Mouse (Mus musculus): ENCODE measurements around the gene Smim20. TPM values are rescaled to one million over a fixed set of nuclear protein-coding genes. Genes with fewer than 3 reads are reported as not detected.

Smim20 gene
- polyA plus RNA-seq (2014; fragmentation: Nextera tagmentation; extraction: Ambion mirVana): 55.3 and 57.9 TPM in 2 replicates

DNA sequence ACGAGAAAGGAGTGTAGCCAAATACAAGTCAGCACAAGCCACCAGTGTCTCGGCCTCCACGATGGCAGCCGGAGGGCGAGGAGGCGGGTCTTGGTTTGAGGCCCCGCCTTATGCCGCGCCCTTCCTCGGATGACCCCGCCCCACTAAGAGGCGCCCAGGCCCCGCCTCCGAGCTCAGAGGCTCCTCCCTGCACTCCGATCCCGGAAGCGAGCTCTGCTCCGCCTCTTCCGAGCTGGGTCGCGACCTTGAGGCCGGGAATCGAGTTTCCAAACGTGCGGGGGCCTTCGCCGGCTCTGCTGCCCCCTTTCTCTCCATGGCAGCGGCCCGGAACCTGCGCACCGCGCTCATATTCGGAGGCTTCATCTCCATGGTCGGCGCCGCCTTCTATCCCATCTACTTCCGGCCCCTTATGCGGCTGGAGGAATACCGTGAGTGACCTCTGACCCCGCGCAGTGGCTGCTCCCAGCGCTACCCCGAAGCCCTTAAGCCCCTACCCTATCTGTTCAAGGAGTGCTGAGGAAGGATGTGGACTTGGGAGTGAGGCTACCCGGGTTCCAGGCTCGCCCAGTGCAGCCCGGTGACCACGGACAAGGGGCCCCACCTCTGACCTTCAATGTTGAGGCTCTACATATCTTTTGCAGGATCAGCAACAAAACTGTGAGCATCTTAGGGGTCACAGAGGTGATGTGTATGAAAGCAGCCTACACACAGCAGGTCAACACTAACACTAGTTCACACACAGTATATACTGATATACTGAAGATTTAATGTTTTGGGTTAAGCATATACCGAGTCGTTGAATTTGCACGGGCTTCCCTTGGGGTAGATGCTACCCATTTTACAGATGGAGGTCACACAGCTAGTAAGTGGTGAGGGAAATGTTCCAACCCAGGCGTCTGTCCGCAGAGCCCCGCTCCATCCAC lies at the start of gene Smim20:
Gene Smim20 (plus strand): TSS at position 153 of the 923 bp plus-strand sequence.
- Histone ChIP-seq H3K36me3 (replicated peaks; ENCODE audit: control insufficient read depth, insufficient read depth, low read depth, low read length) (no peaks in the 10 kb centered on the region), H3K9me3 (replicated peaks; ENCODE audit: control insufficient read depth, low read length) (no peaks in the 10 kb centered on the region), H3K4me2 (ENCODE audit: low read depth, low read length) (peak within 1 kb of the TSS; percentile 68), H3K4me1 (ENCODE audit: control insufficient read depth, insufficient read depth, low read length) (no peaks in the 10 kb centered on the region), H3K27me3 (ENCODE audit: control insufficient read depth, insufficient read depth, low read length) (no peaks in the 10 kb centered on the region), H3K27ac (replicated peaks; ENCODE audit: low read depth, low read length) (peak within 1 kb of the TSS; percentile 59), H3K4me3 (ENCODE audit: low read depth, low read length) (peak within 1 kb of the TSS; percentile 57), H3K9ac (replicated peaks; ENCODE audit: low read length) (peak within 1 kb of the TSS; percentile 67)
- ATAC-seq (replicated peaks; ENCODE audit: insufficient number of reproducible peaks, low FRiP score, low TSS enrichment, low read depth) (peak; percentile 84), DNase-seq (ENCODE audit: low spot score) (peak; percentile 92)
- WGBS: 12% methylated on average over 53 of the region's 53 CpGs

DNA sequence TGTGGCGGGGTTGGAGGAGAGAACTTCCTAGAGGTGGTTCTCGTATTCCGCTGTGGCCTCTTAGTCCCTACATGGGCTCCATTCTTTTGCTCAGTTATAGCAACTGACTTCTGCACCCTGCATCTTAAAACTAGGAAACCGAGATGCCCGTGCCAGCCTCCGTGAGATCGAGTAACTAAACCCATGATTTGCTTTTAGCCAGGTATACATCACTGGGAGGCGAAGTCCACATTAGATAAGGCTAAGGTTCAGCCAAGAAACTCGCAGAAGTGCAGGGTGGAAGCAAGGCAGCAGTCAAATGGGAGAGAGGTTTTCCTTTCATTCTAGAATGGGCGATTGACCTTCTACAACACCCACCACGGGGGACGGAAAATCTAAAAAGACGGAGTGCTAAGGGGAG lies 41.4 kb upstream of the Smim20 start:
- H3K4me3 ChIP-seq (ENCODE audit: low read depth, low read length): no peak overlapping the region
- no peaks in the 10 kb centered on the region for H3K36me3 ChIP-seq (replicated peaks; ENCODE audit: control insufficient read depth, insufficient read depth, low read depth, low read length)
- H3K27me3 ChIP-seq (ENCODE audit: control insufficient read depth, insufficient read depth, low read length): no peaks in the 10 kb centered on the region
- no peak overlapping the region for H3K4me2 ChIP-seq (ENCODE audit: low read depth, low read length)
- no peak for DNase-seq (ENCODE audit: low spot score)
- ATAC-seq (replicated peaks; ENCODE audit: insufficient number of reproducible peaks, low FRiP score, low TSS enrichment, low read depth): no peak
- no peaks in the 10 kb centered on the region for H3K4me1 ChIP-seq (ENCODE audit: control insufficient read depth, insufficient read depth, low read length)
- no peak overlapping the region for H3K9ac ChIP-seq (replicated peaks; ENCODE audit: low read length)
- no peak overlapping the region for H3K27ac ChIP-seq (replicated peaks; ENCODE audit: low read depth, low read length)
- H3K9me3 ChIP-seq (replicated peaks; ENCODE audit: control insufficient read depth, low read length): no peaks in the 10 kb centered on the region
- WGBS: 91% methylated on average over 13 of the region's 13 CpGs

DNA sequence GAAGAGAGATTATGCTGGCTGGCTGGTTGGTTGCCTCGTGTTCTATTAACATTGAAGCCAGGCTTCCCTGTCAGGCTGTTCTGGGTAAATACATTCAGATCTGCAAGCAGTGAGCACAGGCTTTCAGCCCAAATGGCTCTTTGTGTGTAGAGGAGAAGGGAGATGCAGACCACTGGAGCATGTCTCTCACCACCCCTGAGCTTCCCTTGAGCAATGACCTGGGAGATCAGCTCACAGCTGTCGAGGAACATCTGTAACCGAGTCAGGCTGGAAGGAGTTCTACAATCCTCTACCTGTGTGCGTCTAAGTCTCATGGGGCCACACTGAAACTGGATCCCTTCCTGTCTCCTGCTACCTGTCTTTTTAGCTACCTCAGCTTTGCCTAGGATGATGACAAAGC lies 36.3 kb upstream of the Smim20 start:
- no peak for ATAC-seq (replicated peaks; ENCODE audit: insufficient number of reproducible peaks, low FRiP score, low TSS enrichment, low read depth)
- 50% methylated on average over 4 of the region's 4 CpGs for WGBS
- DNase-seq (ENCODE audit: low spot score): no peak
- Histone ChIP-seq H3K9me3 (replicated peaks; ENCODE audit: control insufficient read depth, low read length) (no peaks in the 10 kb centered on the region), H3K27me3 (ENCODE audit: control insufficient read depth, insufficient read depth, low read length) (no peaks in the 10 kb centered on the region), H3K27ac (replicated peaks; ENCODE audit: low read depth, low read length) (no peak overlapping the region), H3K36me3 (replicated peaks; ENCODE audit: control insufficient read depth, insufficient read depth, low read depth, low read length) (no peaks in the 10 kb centered on the region), H3K4me3 (ENCODE audit: low read depth, low read length) (no peak overlapping the region), H3K4me1 (ENCODE audit: control insufficient read depth, insufficient read depth, low read length) (no peaks in the 10 kb centered on the region), H3K9ac (replicated peaks; ENCODE audit: low read length) (no peak overlapping the region), H3K4me2 (ENCODE audit: low read depth, low read length) (no peak overlapping the region)

DNA sequence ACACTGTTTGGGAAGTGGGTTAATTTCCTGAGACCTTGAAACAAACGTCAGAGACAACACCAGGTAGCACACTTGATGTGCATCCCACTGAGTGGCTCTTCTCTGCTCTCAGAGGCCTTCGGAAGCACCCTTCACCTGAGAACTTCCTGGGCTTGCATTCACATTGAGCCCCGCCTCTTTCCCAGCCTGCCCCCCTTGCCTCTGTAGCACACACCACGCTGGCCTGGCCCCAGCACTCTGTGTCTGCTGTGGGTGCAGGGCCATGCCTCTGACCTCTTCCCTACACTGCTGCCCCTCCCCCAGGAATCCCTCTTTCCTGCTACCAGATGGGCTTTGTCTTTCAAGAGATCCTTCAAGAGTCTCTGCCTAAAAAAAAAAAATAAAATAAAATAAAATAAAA lies 31.3 kb upstream of the Smim20 start:
- Histone ChIP-seq H3K4me1 (ENCODE audit: control insufficient read depth, insufficient read depth, low read length) (no peaks in the 10 kb centered on the region), H3K36me3 (replicated peaks; ENCODE audit: control insufficient read depth, insufficient read depth, low read depth, low read length) (no peaks in the 10 kb centered on the region), H3K9ac (replicated peaks; ENCODE audit: low read length) (no peak overlapping the region), H3K4me2 (ENCODE audit: low read depth, low read length) (no peak overlapping the region), H3K4me3 (ENCODE audit: low read depth, low read length) (no peak overlapping the region), H3K9me3 (replicated peaks; ENCODE audit: control insufficient read depth, low read length) (no peaks in the 10 kb centered on the region), H3K27ac (replicated peaks; ENCODE audit: low read depth, low read length) (no peak overlapping the region), H3K27me3 (ENCODE audit: control insufficient read depth, insufficient read depth, low read length) (no peaks in the 10 kb centered on the region)
- ATAC-seq (replicated peaks; ENCODE audit: insufficient number of reproducible peaks, low FRiP score, low TSS enrichment, low read depth) (peak; percentile 64; the same call in 1 of the 2 replicates), DNase-seq (ENCODE audit: low spot score) (peak; percentile 31)
- 15% methylated on average over 4 of the region's 4 CpGs for WGBS

DNA sequence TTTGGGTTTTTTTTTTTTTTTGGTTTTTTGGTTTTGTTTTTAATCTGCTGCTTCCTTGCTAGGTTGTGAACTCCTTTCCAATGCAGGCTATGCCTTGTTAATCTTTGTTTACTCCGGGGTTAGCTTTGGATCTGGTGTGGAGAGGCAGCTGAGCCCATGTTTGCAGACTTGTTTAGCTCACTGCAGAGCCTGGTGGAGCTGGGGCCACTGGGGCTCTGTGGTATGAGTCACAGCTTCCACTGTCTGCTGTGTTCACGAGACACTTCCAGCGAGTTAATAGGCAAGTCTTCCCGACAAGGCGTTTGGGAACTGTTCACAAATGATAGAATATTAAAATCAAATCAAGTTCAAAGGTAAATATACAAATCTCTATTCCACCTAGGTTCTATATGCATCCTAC lies 30.7 kb upstream of the Smim20 start:
- H3K9ac ChIP-seq (replicated peaks; ENCODE audit: low read length): no peak overlapping the region
- no peak overlapping the region for H3K4me3 ChIP-seq (ENCODE audit: low read depth, low read length)
- no peak overlapping the region for H3K27ac ChIP-seq (replicated peaks; ENCODE audit: low read depth, low read length)
- H3K27me3 ChIP-seq (ENCODE audit: control insufficient read depth, insufficient read depth, low read length): no peaks in the 10 kb centered on the region
- H3K4me1 ChIP-seq (ENCODE audit: control insufficient read depth, insufficient read depth, low read length): no peaks in the 10 kb centered on the region
- no peaks in the 10 kb centered on the region for H3K36me3 ChIP-seq (replicated peaks; ENCODE audit: control insufficient read depth, insufficient read depth, low read depth, low read length)
- H3K4me2 ChIP-seq (ENCODE audit: low read depth, low read length): no peak overlapping the region
- DNase-seq (ENCODE audit: low spot score) (no peak), ATAC-seq (replicated peaks; ENCODE audit: insufficient number of reproducible peaks, low FRiP score, low TSS enrichment, low read depth) (no peak)
- WGBS: 44% methylated on average over 5 of the region's 5 CpGs
- H3K9me3 ChIP-seq (replicated peaks; ENCODE audit: control insufficient read depth, low read length): no peaks in the 10 kb centered on the region

DNA sequence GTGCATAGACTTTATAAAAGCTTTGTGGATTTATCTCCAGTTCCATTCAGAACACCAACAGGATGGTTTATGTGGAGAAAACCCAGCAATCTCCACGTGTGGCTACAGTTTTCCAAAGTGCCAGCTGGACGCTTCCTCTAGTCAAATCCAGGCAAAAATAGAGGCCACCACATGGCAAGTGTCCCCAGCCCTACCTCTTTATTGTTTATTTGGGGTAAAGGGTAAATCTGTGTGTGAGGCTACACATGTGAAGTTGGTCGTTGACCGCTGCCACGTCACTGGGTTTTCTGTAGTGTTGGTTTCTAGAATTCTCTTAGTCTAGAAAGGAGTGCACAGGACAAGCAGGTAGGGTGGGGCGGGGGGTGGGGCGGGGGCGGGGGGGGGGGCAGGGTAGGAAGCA lies 30.1 kb upstream of the Smim20 start:
- Histone ChIP-seq H3K4me2 (ENCODE audit: low read depth, low read length) (no peak overlapping the region), H3K9ac (replicated peaks; ENCODE audit: low read length) (no peak overlapping the region), H3K27ac (replicated peaks; ENCODE audit: low read depth, low read length) (no peak overlapping the region), H3K4me1 (ENCODE audit: control insufficient read depth, insufficient read depth, low read length) (no peaks in the 10 kb centered on the region), H3K4me3 (ENCODE audit: low read depth, low read length) (no peak overlapping the region), H3K9me3 (replicated peaks; ENCODE audit: control insufficient read depth, low read length) (no peaks in the 10 kb centered on the region), H3K27me3 (ENCODE audit: control insufficient read depth, insufficient read depth, low read length) (no peaks in the 10 kb centered on the region), H3K36me3 (replicated peaks; ENCODE audit: control insufficient read depth, insufficient read depth, low read depth, low read length) (no peaks in the 10 kb centered on the region)
- DNase-seq (ENCODE audit: low spot score) (no peak), ATAC-seq (replicated peaks; ENCODE audit: insufficient number of reproducible peaks, low FRiP score, low TSS enrichment, low read depth) (no peak)
- 77% methylated on average over 7 of the region's 8 CpGs for WGBS

DNA sequence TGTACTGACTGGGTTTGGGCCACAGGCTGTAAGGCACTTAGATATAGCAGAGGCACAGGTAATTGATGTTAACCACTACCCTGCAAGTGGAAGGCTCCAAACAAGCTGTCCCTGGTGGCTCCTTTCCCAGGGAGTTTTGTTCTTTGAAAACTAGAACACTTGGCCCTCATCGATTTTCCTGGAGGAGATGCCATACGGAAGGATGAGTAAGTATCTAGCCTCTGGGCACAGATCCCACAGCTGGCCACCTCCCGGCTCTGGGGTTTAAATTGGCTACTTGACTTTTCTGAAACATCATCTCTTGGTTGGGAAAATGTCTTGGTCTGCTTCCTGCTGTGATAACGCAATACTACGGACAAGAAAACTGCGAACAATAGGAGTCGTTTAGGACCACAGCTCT lies 28.1 kb upstream of the Smim20 start:
- H3K36me3 ChIP-seq (replicated peaks; ENCODE audit: control insufficient read depth, insufficient read depth, low read depth, low read length): no peaks in the 10 kb centered on the region
- ATAC-seq (replicated peaks; ENCODE audit: insufficient number of reproducible peaks, low FRiP score, low TSS enrichment, low read depth) (no peak), DNase-seq (ENCODE audit: low spot score) (no peak)
- no peak overlapping the region for H3K4me3 ChIP-seq (ENCODE audit: low read depth, low read length)
- WGBS: 67% methylated on average over 7 of the region's 7 CpGs
- H3K4me2 ChIP-seq (ENCODE audit: low read depth, low read length): no peak overlapping the region
- H3K9ac ChIP-seq (replicated peaks; ENCODE audit: low read length): no peak overlapping the region
- no peaks in the 10 kb centered on the region for H3K27me3 ChIP-seq (ENCODE audit: control insufficient read depth, insufficient read depth, low read length)
- H3K27ac ChIP-seq (replicated peaks; ENCODE audit: low read depth, low read length): no peak overlapping the region
- H3K4me1 ChIP-seq (ENCODE audit: control insufficient read depth, insufficient read depth, low read length): no peaks in the 10 kb centered on the region
- no peaks in the 10 kb centered on the region for H3K9me3 ChIP-seq (replicated peaks; ENCODE audit: control insufficient read depth, low read length)

DNA sequence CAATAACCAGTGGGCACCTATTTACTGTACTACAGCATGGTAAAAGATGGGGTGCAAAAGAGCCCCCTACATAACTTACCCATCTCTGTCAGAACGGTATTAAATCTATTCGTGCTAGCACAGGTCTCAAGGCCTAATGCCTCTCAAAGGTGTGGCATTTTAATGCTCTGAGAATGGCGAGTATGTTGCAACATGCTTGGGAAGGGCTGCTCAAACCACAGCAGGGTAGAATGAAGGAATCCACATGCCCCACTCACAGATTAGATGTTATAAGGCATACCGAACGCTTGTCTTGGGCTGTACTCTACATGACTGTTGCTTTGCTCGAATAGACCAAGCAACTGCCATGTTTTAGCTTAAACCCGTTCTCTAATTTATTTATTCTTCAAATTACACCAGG lies 27.7 kb upstream of the Smim20 start:
- Histone ChIP-seq H3K27ac (replicated peaks; ENCODE audit: low read depth, low read length) (no peak overlapping the region), H3K9me3 (replicated peaks; ENCODE audit: control insufficient read depth, low read length) (no peaks in the 10 kb centered on the region), H3K36me3 (replicated peaks; ENCODE audit: control insufficient read depth, insufficient read depth, low read depth, low read length) (no peaks in the 10 kb centered on the region), H3K4me3 (ENCODE audit: low read depth, low read length) (no peak overlapping the region), H3K4me2 (ENCODE audit: low read depth, low read length) (no peak overlapping the region), H3K27me3 (ENCODE audit: control insufficient read depth, insufficient read depth, low read length) (no peaks in the 10 kb centered on the region), H3K9ac (replicated peaks; ENCODE audit: low read length) (no peak overlapping the region), H3K4me1 (ENCODE audit: control insufficient read depth, insufficient read depth, low read length) (no peaks in the 10 kb centered on the region)
- ATAC-seq (replicated peaks; ENCODE audit: insufficient number of reproducible peaks, low FRiP score, low TSS enrichment, low read depth) (no peak), DNase-seq (ENCODE audit: low spot score) (no peak)
- WGBS: 85% methylated on average over 7 of the region's 7 CpGs

All from embryonic facial prominence, embryonic 11.5 days (tissue).